Mouse (Mus musculus) limb, embryonic 11.5 days (tissue): Measurements from ENCODE around the gene Epb41. TPM values are rescaled to one million over a fixed set of nuclear protein-coding genes. Genes with fewer than 3 reads are reported as not detected.

Experiments used
- ATAC-seq: fragments of 200-750 bp; cut with Nextera tagmentation; 2 replicates; pipeline ENCODE4 v1.8.0; 2017; ENCODE audit warnings: low read depth; ENCODE audit not compliant: insufficient number of reproducible peaks, low FRiP score, low TSS enrichment
- DNase-seq: peaks from one replicate; pipeline ENCODE4 v3.0.0-alpha.2; 2015; ENCODE audit warnings: low spot score
- H3K27ac ChIP-seq: fragments of 300-500 bp; sonication (generic); replicated peaks from 2 replicates; pipeline ENCODE4 v1.5.1; 2014; ENCODE audit warnings: low read depth, mild to moderate bottlenecking, low read length
- H3K27me3 ChIP-seq: fragments of 300-500 bp; sonication (generic); 2 replicates; pipeline ENCODE4 v1.6.1; 2014; ENCODE audit warnings: mild to moderate bottlenecking, low read length, mixed read lengths; ENCODE audit not compliant: control insufficient read depth, insufficient read depth
- H3K36me3 ChIP-seq: fragments of 300-500 bp; sonication (generic); 2 replicates; pipeline ENCODE4 v1.6.1; 2014; ENCODE audit warnings: mild to moderate bottlenecking, low read length, moderate library complexity, mixed read lengths; ENCODE audit not compliant: control insufficient read depth, insufficient read depth
- H3K4me1 ChIP-seq: fragments of 300-500 bp; sonication (generic); 2 replicates; pipeline ENCODE4 v1.6.1; 2014; ENCODE audit warnings: low read length, mixed read lengths; ENCODE audit not compliant: control insufficient read depth, insufficient read depth
- H3K4me2 ChIP-seq: fragments of 300-500 bp; sonication (generic); 2 replicates; pipeline ENCODE4 v1.6.1; 2014; ENCODE audit warnings: low read depth, mild to moderate bottlenecking, moderate library complexity; ENCODE audit not compliant: severe bottlenecking
- H3K4me3 ChIP-seq: fragments of 300-500 bp; sonication (generic); 2 replicates; pipeline ENCODE4 v1.5.1; 2014; ENCODE audit warnings: low read depth, low read length
- H3K9ac ChIP-seq: fragments of 300-500 bp; sonication (generic); 2 replicates; pipeline ENCODE4 v1.6.1; 2014; ENCODE audit warnings: mild to moderate bottlenecking, low read length
- H3K9me3 ChIP-seq: fragments of 300-500 bp; sonication (generic); 2 replicates; pipeline ENCODE4 v1.6.1; 2016; ENCODE audit warnings: low read length; ENCODE audit not compliant: control insufficient read depth
- WGBS: fragments of 180-500 bp; shearing (Covaris S2); extraction: QIAGEN DNeasy Blood & Tissue Kit; methylation state at CpG from one replicate; pipeline ENCODE4 v1.1.7; 2014; 5-methylcytosine and 5-hydroxymethylcytosine counted together
- polyA plus RNA-seq: library from polyadenylated mRNA; unstranded; fragments of >200 nt; fragmentation: Nextera tagmentation; extraction: Ambion mirVana; gene quantifications from 2 replicates; pipeline ENCODE4 v1.2.1, GENCODE M21; 2014

The Epb41 gene
- polyA plus RNA-seq, 1 experiment from 2014 or later = 107 TPM

- H3K27ac ChIP-seq = no peak overlapping the region
- no peak overlapping the region for H3K4me3 ChIP-seq
- WGBS = 57% methylated on average over 4 of the region's 4 CpGs
- H3K9me3 ChIP-seq = no peaks in the 10 kb centered on the region
- H3K4me2 ChIP-seq = no peak overlapping the region
- no peaks in the 10 kb centered on the region for H3K36me3 ChIP-seq
- no peaks in the 10 kb centered on the region for H3K4me1 ChIP-seq
- no peaks in the 10 kb centered on the region for H3K27me3 ChIP-seq
- no peak for ATAC-seq
- DNase-seq = peak; percentile 16
- no peak overlapping the region for H3K9ac ChIP-seq
Measured at GRCm38 (mm10) chr4:132018547-132018946, 56.6 kb downstream of the Epb41 start.

- no peaks in the 10 kb centered on the region for H3K9me3 ChIP-seq
- no peak for ATAC-seq
Measured at GRCm38 (mm10) chr4:132015374-132015773, 59.7 kb downstream of the Epb41 start.

GRCm38 (mm10) chr4:132011619-132012018, 63.5 kb downstream of the Epb41 start:
- DNase-seq = no peak
- Histone ChIP-seq H3K4me1 (no peaks in the 10 kb centered on the region), H3K4me3 (no peak overlapping the region), H3K27me3 (no peaks in the 10 kb centered on the region), H3K9ac (no peak overlapping the region), H3K9me3 (no peaks in the 10 kb centered on the region), H3K36me3 (no peaks in the 10 kb centered on the region), H3K4me2 (no peak overlapping the region), H3K27ac (no peak overlapping the region)
- ATAC-seq = no peak
- 85% methylated on average over 3 of the region's 3 CpGs for WGBS

More at GRCm38 (mm10) chr4:132015374-132015773, 59.7 kb downstream of the Epb41 start:
- no peaks in the 10 kb centered on the region for H3K27me3 ChIP-seq
- DNase-seq = no peak
- WGBS = 89% methylated on average over 3 of the region's 3 CpGs
- H3K4me3 ChIP-seq = no peak overlapping the region
- no peaks in the 10 kb centered on the region for H3K4me1 ChIP-seq
- H3K27ac ChIP-seq = no peak overlapping the region
- H3K9ac ChIP-seq = no peak overlapping the region
- no peak overlapping the region for H3K4me2 ChIP-seq
- H3K36me3 ChIP-seq = no peaks in the 10 kb centered on the region

- 81% methylated on average over 8 of the region's 8 CpGs for WGBS
- no peak overlapping the region for H3K27ac ChIP-seq
Measured at GRCm38 (mm10) chr4:132010416-132010815, 64.7 kb downstream of the Epb41 start.

GRCm38 (mm10) chr4:132008191-132008590, 66.9 kb downstream of the Epb41 start:
- Histone ChIP-seq H3K27me3 (no peaks in the 10 kb centered on the region), H3K4me1 (no peaks in the 10 kb centered on the region), H3K4me2 (no peak overlapping the region), H3K9me3 (no peaks in the 10 kb centered on the region), H3K9ac (no peak overlapping the region), H3K36me3 (peaks cover 5% of the 10 kb centered on the region; the same call in 1 of the 2 replicates), H3K4me3 (no peak overlapping the region), H3K27ac (no peak overlapping the region)
- 89% methylated on average over 5 of the region's 5 CpGs for WGBS
- DNase-seq = no peak
- no peak for ATAC-seq

More at GRCm38 (mm10) chr4:132010416-132010815, 64.7 kb downstream of the Epb41 start:
- no peak for ATAC-seq
- no peaks in the 10 kb centered on the region for H3K27me3 ChIP-seq
- no peak overlapping the region for H3K9ac ChIP-seq
- H3K4me3 ChIP-seq = no peak overlapping the region
- H3K9me3 ChIP-seq = no peaks in the 10 kb centered on the region
- DNase-seq = no peak
- no peaks in the 10 kb centered on the region for H3K4me1 ChIP-seq
- no peaks in the 10 kb centered on the region for H3K36me3 ChIP-seq
- no peak overlapping the region for H3K4me2 ChIP-seq

GRCm38 (mm10) chr4:132007123-132007522, 68.0 kb downstream of the Epb41 start:
- DNase-seq = no peak
- no peak overlapping the region for H3K27ac ChIP-seq
- H3K9ac ChIP-seq = no peak overlapping the region
- H3K4me1 ChIP-seq = no peaks in the 10 kb centered on the region
- no peak overlapping the region for H3K4me3 ChIP-seq
- no peaks in the 10 kb centered on the region for H3K27me3 ChIP-seq
- H3K36me3 ChIP-seq = peaks cover 8% of the 10 kb centered on the region; the same call in 1 of the 2 replicates
- no peaks in the 10 kb centered on the region for H3K9me3 ChIP-seq
- 89% methylated on average over 7 of the region's 7 CpGs for WGBS
- H3K4me2 ChIP-seq = no peak overlapping the region
- no peak for ATAC-seq

GRCm38 (mm10) chr4:131998641-131999040, 76.5 kb downstream of the Epb41 start:
- Histone ChIP-seq H3K9ac (no peak overlapping the region), H3K4me3 (no peak overlapping the region)

GRCm38 (mm10) chr4:131997476-131997875, 77.6 kb downstream of the Epb41 start:
- H3K27me3 ChIP-seq = no peaks in the 10 kb centered on the region
- H3K4me1 ChIP-seq = no peaks in the 10 kb centered on the region
- H3K4me3 ChIP-seq = no peak overlapping the region
- ATAC-seq = no peak
- DNase-seq = no peak
- H3K9ac ChIP-seq = no peak overlapping the region
- H3K9me3 ChIP-seq = no peaks in the 10 kb centered on the region
- no peak overlapping the region for H3K27ac ChIP-seq
- H3K4me2 ChIP-seq = no peak overlapping the region
- 86% methylated on average over 5 of the region's 5 CpGs for WGBS
- H3K36me3 ChIP-seq = peaks cover 17% of the 10 kb centered on the region; the same call in 1 of the 2 replicates

More at GRCm38 (mm10) chr4:131998641-131999040, 76.5 kb downstream of the Epb41 start:
- no peaks in the 10 kb centered on the region for H3K9me3 ChIP-seq
- no peak overlapping the region for H3K27ac ChIP-seq
- no peak overlapping the region for H3K4me2 ChIP-seq
- ATAC-seq (no peak), DNase-seq (no peak)
- H3K4me1 ChIP-seq = no peaks in the 10 kb centered on the region
- H3K27me3 ChIP-seq = no peaks in the 10 kb centered on the region
- 92% methylated on average over 7 of the region's 7 CpGs for WGBS
- peaks cover 19% of the 10 kb centered on the region; the same call in 1 of the 2 replicates for H3K36me3 ChIP-seq

- peaks cover 17% of the 10 kb centered on the region; the same call in 1 of the 2 replicates for H3K36me3 ChIP-seq
- DNase-seq = no peak
- 62% methylated on average over 5 of the region's 5 CpGs for WGBS
Measured at GRCm38 (mm10) chr4:131996985-131997384, 78.1 kb downstream of the Epb41 start.

More at GRCm38 (mm10) chr4:131996985-131997384, 78.1 kb downstream of the Epb41 start:
- Histone ChIP-seq H3K27ac (no peak overlapping the region), H3K4me3 (no peak overlapping the region), H3K9ac (no peak overlapping the region), H3K27me3 (no peaks in the 10 kb centered on the region), H3K9me3 (no peaks in the 10 kb centered on the region), H3K4me2 (no peak overlapping the region), H3K4me1 (no peaks in the 10 kb centered on the region)
- ATAC-seq = no peak
